22 mouse cellular contexts compared by ENCODE assay signal in the genomic region with DNA sequence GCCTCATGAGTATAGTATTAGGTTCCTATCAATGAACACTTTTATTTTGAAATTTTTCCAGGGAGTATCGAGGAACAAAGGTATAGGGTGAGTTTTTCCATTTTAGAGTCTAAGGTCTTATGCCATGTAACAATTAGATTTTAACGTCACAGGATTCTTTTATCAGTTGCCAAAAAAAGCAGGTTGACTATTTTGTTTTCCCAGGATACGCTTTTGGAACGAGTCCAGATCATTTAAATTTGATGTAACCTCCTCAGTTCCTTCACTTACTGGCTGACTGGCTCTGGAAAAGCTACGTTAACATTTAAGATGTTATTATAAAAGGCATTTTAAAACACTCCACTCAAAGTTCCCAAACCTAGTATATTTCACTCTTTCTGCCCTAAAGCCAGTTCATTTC. TPM values are rescaled to one million over a fixed set of nuclear protein-coding genes. Genes with fewer than 3 reads are reported as not detected.
DNase-seq lines count a peak whose midpoint lies in the region; ATAC-seq and TF ChIP-seq lines count a peak whose summit lies in the region.
"Had no signal": no experiment of that assay in that cellular context is flagged by ENCODE, and none has a peak within 500 bp of the region (broad histone marks: within the 10 kb centered on the region; RNA-seq: fewer than 3 reads in every experiment).

No protein-coding gene starts in this region.

- 0 out of 2 replicates have a peak, but pooled peaks cover 5% of the 10 kb centered on the region for H3K36me3 ChIP-seq in forebrain, embryonic 14.5 days (ENCODE audit: control insufficient read depth, insufficient read depth, low read length)
- H3K36me3 ChIP-seq in forebrain, embryonic 13.5 days (ENCODE audit: poor library complexity, severe bottlenecking): peaks cover 8% of the 10 kb centered on the region; the same call in 1 of the 2 replicates
- 0 out of 2 replicates have a peak, but pooled peaks cover 7% of the 10 kb centered on the region for H3K36me3 ChIP-seq in hindbrain, embryonic 14.5 days (replicated peaks; ENCODE audit: control insufficient read depth, insufficient read depth)
- no peaks in the 10 kb centered on the region for H3K36me3 ChIP-seq in hindbrain, embryonic 11.5 days (ENCODE audit: control insufficient read depth, insufficient read depth, low read length)
- H3K36me3 ChIP-seq in limb, embryonic 12.5 days: no peaks in the 10 kb centered on the region
- no peaks in the 10 kb centered on the region for H3K36me3 ChIP-seq in limb, embryonic 10.5 days
- H3K36me3 ChIP-seq: heart, embryonic 15.5 days had no signal

- no peak for TF ChIP-seq CTCF in brain, embryonic 14.5 days (IDR thresholded peaks at IDR 0.05; ENCODE audit: borderline replicate concordance, extremely low read depth, insufficient read depth, insufficient read length)
- TF ChIP-seq CTCF in cerebellum, adult 2 months (IDR thresholded peaks at IDR 0.05; ENCODE audit: borderline replicate concordance, insufficient read depth, low read depth, low read length): no peak

- no peak for ATAC-seq in forebrain, embryonic 14.5 days
- ATAC-seq in forebrain, embryonic 13.5 days: no peak; the same call in 1 of the 2 replicates
- no peak for ATAC-seq in hindbrain, embryonic 14.5 days (ENCODE audit: low FRiP score)
- no peak for ATAC-seq in hindbrain, embryonic 11.5 days (ENCODE audit: low FRiP score)
- ATAC-seq in limb, embryonic 12.5 days (ENCODE audit: insufficient number of reproducible peaks, insufficient read depth, low FRiP score, low TSS enrichment, low read depth): no peak

- H3K27ac ChIP-seq in forebrain, embryonic 14.5 days (ENCODE audit: low read depth, low read length): no peak overlapping the region
- H3K27ac ChIP-seq in forebrain, embryonic 13.5 days: no peak overlapping the region
- peak overlapping the region; percentile 20; the same call in 1 of the 2 replicates for H3K27ac ChIP-seq in hindbrain, embryonic 14.5 days
- H3K27ac ChIP-seq in hindbrain, embryonic 11.5 days (ENCODE audit: low read depth, low read length): no peak overlapping the region
- 0 out of 2 replicates have a peak overlapping the region, but pooled peaks have one; percentile 45 for H3K27ac ChIP-seq in limb, embryonic 12.5 days
- H3K27ac ChIP-seq in limb, embryonic 10.5 days: no peak overlapping the region
- no peak overlapping the region for H3K27ac ChIP-seq in cerebellum, adult 2 months (ENCODE audit: insufficient read depth, low read length)
- H3K27ac ChIP-seq: heart, adult 2 months; heart, embryonic 15.5 days had no signal

- no peaks in the 10 kb centered on the region for H3K9me3 ChIP-seq in forebrain, embryonic 14.5 days (replicated peaks; ENCODE audit: control insufficient read depth, low read length)
- no peaks in the 10 kb centered on the region for H3K9me3 ChIP-seq in forebrain, embryonic 13.5 days (replicated peaks)
- H3K9me3 ChIP-seq in hindbrain, embryonic 14.5 days (ENCODE audit: control insufficient read depth, low read length): no peaks in the 10 kb centered on the region
- no peaks in the 10 kb centered on the region for H3K9me3 ChIP-seq in hindbrain, embryonic 11.5 days (ENCODE audit: control insufficient read depth, low read length)
- H3K9me3 ChIP-seq in limb, embryonic 12.5 days: no peaks in the 10 kb centered on the region
- H3K9me3 ChIP-seq in limb, embryonic 10.5 days (replicated peaks): no peaks in the 10 kb centered on the region
- H3K9me3 ChIP-seq: heart, embryonic 15.5 days had no signal

- no peak overlapping the region for H3K4me3 ChIP-seq in forebrain, embryonic 14.5 days (ENCODE audit: low read depth, low read length)
- no peak overlapping the region for H3K4me3 ChIP-seq in forebrain, embryonic 13.5 days
- H3K4me3 ChIP-seq in hindbrain, embryonic 14.5 days (replicated peaks; ENCODE audit: low read length): no peak overlapping the region
- H3K4me3 ChIP-seq in hindbrain, embryonic 11.5 days (ENCODE audit: low read depth, low read length): no peak overlapping the region
- no peak overlapping the region for H3K4me3 ChIP-seq in limb, embryonic 12.5 days (replicated peaks)
- no peak overlapping the region for H3K4me3 ChIP-seq in limb, embryonic 10.5 days
- no peak overlapping the region for H3K4me3 ChIP-seq in cerebellum, adult 2 months (replicated peaks; ENCODE audit: insufficient read depth, low read depth, low read length)
- H3K4me3 ChIP-seq: heart, adult 2 months; heart, embryonic 15.5 days had no signal

- peak; percentile 64 for DNase-seq in forebrain, embryonic 14.5 days (ENCODE audit: low spot score)
- DNase-seq in hindbrain, embryonic 14.5 days (ENCODE audit: low spot score): no peak
- no peak for DNase-seq in hindbrain, embryonic 11.5 days (ENCODE audit: low spot score)
- no peak for DNase-seq in limb, embryonic 10.5 days (ENCODE audit: low spot score)
- peak; percentile 67 for DNase-seq in brain, embryonic 14.5 days (ENCODE audit: low read depth)
- DNase-seq in cerebellum, adult 2 months: no peak
- DNase-seq: adrenal gland, postnatal 10 days; cerebellum, adult 11-12 months; cerebellum, adult 9-11 months; gastrocnemius, postnatal 14 days; heart, adult 2 months; heart, postnatal 14 days; kidney, adult 11 months had no signal

- WGBS in forebrain, embryonic 14.5 days: 37% methylated on average over 5 of the region's 5 CpGs
- 61% methylated on average over 5 of the region's 5 CpGs for WGBS in forebrain, embryonic 13.5 days
- WGBS in hindbrain, embryonic 14.5 days: 56% methylated on average over 5 of the region's 5 CpGs
- 94% methylated on average over 5 of the region's 5 CpGs for WGBS in hindbrain, embryonic 11.5 days
- 49% methylated on average over 5 of the region's 5 CpGs for WGBS in limb, embryonic 12.5 days
- 90% methylated on average over 5 of the region's 5 CpGs for WGBS in limb, embryonic 10.5 days
- 24% methylated on average over 5 of the region's 5 CpGs for WGBS in cerebellum, adult 2 months

- H3K4me1 ChIP-seq in forebrain, embryonic 14.5 days (ENCODE audit: control insufficient read depth, insufficient read depth, low read length): no peaks in the 10 kb centered on the region
- peaks cover 7% of the 10 kb centered on the region for H3K4me1 ChIP-seq in forebrain, embryonic 13.5 days
- no peaks in the 10 kb centered on the region for H3K4me1 ChIP-seq in hindbrain, embryonic 14.5 days (replicated peaks; ENCODE audit: control insufficient read depth, insufficient read depth, low read length)
- no peaks in the 10 kb centered on the region for H3K4me1 ChIP-seq in hindbrain, embryonic 11.5 days (replicated peaks; ENCODE audit: control insufficient read depth, insufficient read depth, low read length)
- H3K4me1 ChIP-seq in limb, embryonic 12.5 days (replicated peaks): 0 out of 2 replicates have a peak, but pooled peaks cover 5% of the 10 kb centered on the region
- H3K4me1 ChIP-seq in limb, embryonic 10.5 days: no peaks in the 10 kb centered on the region
- no peaks in the 10 kb centered on the region for H3K4me1 ChIP-seq in cerebellum, adult 2 months (ENCODE audit: control insufficient read depth, insufficient read depth, low read length)
- H3K4me1 ChIP-seq: heart, embryonic 15.5 days had no signal

- TF ChIP-seq POLR2A in brain, embryonic 14.5 days (IDR thresholded peaks at IDR 0.05; ENCODE audit: borderline replicate concordance, extremely low read depth, insufficient read depth, insufficient read length, poor library complexity, severe bottlenecking): no peak
- TF ChIP-seq POLR2A in cerebellum, adult 2 months (IDR thresholded peaks at IDR 0.05; ENCODE audit: borderline replicate concordance, insufficient read depth, low read length): no peak

- H3K9ac ChIP-seq in forebrain, embryonic 14.5 days (ENCODE audit: low read length): no peak overlapping the region
- H3K9ac ChIP-seq in forebrain, embryonic 13.5 days: no peak overlapping the region
- H3K9ac ChIP-seq in hindbrain, embryonic 14.5 days: no peak overlapping the region
- no peak overlapping the region for H3K9ac ChIP-seq in hindbrain, embryonic 11.5 days (ENCODE audit: low read depth, low read length)
- no peak overlapping the region for H3K9ac ChIP-seq in limb, embryonic 12.5 days (replicated peaks)
- H3K9ac ChIP-seq: heart, embryonic 15.5 days had no signal

- H3K4me2 ChIP-seq in forebrain, embryonic 14.5 days (ENCODE audit: low read length): no peak overlapping the region
- no peak overlapping the region for H3K4me2 ChIP-seq in forebrain, embryonic 13.5 days
- no peak overlapping the region for H3K4me2 ChIP-seq in hindbrain, embryonic 14.5 days (replicated peaks)
- no peak overlapping the region for H3K4me2 ChIP-seq in hindbrain, embryonic 11.5 days (replicated peaks; ENCODE audit: low read depth, low read length)
- no peak overlapping the region for H3K4me2 ChIP-seq in limb, embryonic 12.5 days
- H3K4me2 ChIP-seq: heart, embryonic 11.5 days; heart, embryonic 15.5 days had no signal

- no peaks in the 10 kb centered on the region for H3K27me3 ChIP-seq in forebrain, embryonic 14.5 days (replicated peaks; ENCODE audit: control insufficient read depth, insufficient read depth, low read length)
- no peaks in the 10 kb centered on the region for H3K27me3 ChIP-seq in forebrain, embryonic 13.5 days
- no peaks in the 10 kb centered on the region for H3K27me3 ChIP-seq in hindbrain, embryonic 14.5 days (ENCODE audit: control insufficient read depth, insufficient read depth, low read length)
- H3K27me3 ChIP-seq in hindbrain, embryonic 11.5 days (ENCODE audit: control insufficient read depth, insufficient read depth, low read length): no peaks in the 10 kb centered on the region
- H3K27me3 ChIP-seq in limb, embryonic 12.5 days: no peaks in the 10 kb centered on the region
- H3K27me3 ChIP-seq in limb, embryonic 10.5 days (ENCODE audit: low read depth, poor library complexity, severe bottlenecking): no peaks in the 10 kb centered on the region
- no peaks in the 10 kb centered on the region for H3K27me3 ChIP-seq in cerebellum, adult 2 months (ENCODE audit: control insufficient read depth, insufficient read depth, low read length)
- H3K27me3 ChIP-seq: heart, embryonic 15.5 days had no signal

RNA-seq across cellular contexts. Expression of a gene that starts 20.8 kb away (rescaled TPM):
- polyA plus RNA-seq in forebrain, embryonic 14.5 days (2014; fragmentation: Nextera tagmentation; extraction: Ambion mirVana): not detected in 2 replicates
- not detected in 2 replicates for polyA plus RNA-seq in forebrain, embryonic 13.5 days (2015; fragmentation: Nextera tagmentation; extraction: Ambion mirVana)
- polyA plus RNA-seq in hindbrain, embryonic 14.5 days (2014; fragmentation: Nextera tagmentation; extraction: Ambion mirVana): not detected in 2 replicates
- not detected in 2 replicates for polyA plus RNA-seq in hindbrain, embryonic 11.5 days (2014; fragmentation: Nextera tagmentation; extraction: Ambion mirVana)
- polyA plus RNA-seq in limb, embryonic 12.5 days (2016; fragmentation: Nextera tagmentation; extraction: Ambion mirVana): not detected in 2 replicates
- polyA plus RNA-seq in limb, embryonic 10.5 days (2016; fragmentation: Nextera tagmentation; extraction: Ambion mirVana): not detected in 2 replicates
- polyA plus RNA-seq in brain, embryonic 14.5 days (2012; rRNA removed): not detected in 2 replicates
- polyA plus RNA-seq in cerebellum, adult 2 months (2012; rRNA removed): not detected in 2 replicates
- polyA plus RNA-seq: C2C12; embryonic facial prominence, embryonic 11.5 days; forebrain, embryonic 11.5 days; gonadal fat pad, adult 2 months; heart, adult 2 months; heart, embryonic 11.5 days; heart, embryonic 15.5 days; intestine, embryonic 14.5 days had no signal

Comparison
In these comparisons a context has a peak if more than half of its experiments do, and no peak if none do; other contexts are left out.
1. H3K27ac ChIP-seq: peak in hindbrain, embryonic 14.5 days (single experiment) and limb, embryonic 12.5 days (single experiment); none in forebrain, embryonic 14.5 days (single experiment), forebrain, embryonic 13.5 days (single experiment), hindbrain, embryonic 11.5 days (single experiment), limb, embryonic 10.5 days (single experiment) and cerebellum, adult 2 months (single experiment).
2. DNase-seq: peak in forebrain, embryonic 14.5 days (single experiment) and brain, embryonic 14.5 days (single experiment); none in hindbrain, embryonic 14.5 days (single experiment), hindbrain, embryonic 11.5 days (single experiment), limb, embryonic 10.5 days (single experiment) and cerebellum, adult 2 months (0 of 2).